Mouse (Mus musculus): Measurements from ENCODE around the gene Dkc1. TPM values are rescaled to one million over a fixed set of nuclear protein-coding genes. Genes with fewer than 3 reads are reported as not detected.

Gene Dkc1
- 126 TPM for polyA plus RNA-seq (2017; shearing (Covaris generic))

DNA sequence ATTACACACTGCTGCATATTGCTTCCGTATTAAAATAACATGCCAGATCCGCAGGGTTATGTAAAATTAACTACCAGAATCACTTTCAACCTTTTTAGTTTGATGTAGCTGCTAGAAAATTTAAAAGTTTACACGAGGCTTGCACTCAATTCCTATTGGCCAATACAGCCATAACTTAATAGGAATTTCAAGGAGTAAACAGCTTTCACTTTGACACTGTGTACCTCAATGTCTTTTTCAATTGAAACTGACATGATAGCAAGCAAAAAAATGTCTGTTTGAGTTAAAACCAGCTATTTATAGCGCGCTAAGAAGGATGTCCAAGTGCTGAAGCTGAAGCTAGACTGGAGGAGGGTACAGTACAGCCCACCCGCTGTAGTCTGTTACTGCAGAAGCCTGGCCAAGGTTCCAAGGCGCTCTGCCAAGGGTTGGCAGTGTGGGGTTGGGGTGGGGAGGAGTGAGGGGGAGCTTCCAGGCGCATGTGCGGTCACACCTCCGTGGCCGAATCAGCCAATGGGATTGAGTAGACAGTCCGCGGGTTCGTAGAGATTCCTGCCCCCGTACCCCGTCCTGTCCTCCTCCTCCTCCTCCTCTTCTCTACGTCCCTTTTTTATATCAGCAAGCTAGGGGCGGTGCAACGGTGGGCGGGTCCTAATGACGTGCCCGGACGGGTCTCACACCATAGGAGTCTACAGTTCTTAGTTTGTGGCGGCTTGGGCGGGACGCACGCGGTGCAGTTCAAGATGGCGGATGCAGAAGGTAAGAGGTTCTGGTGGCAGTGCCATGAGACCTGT, at the start of gene Dkc1:
Gene Dkc1, plus strand, starts transcription at position 486 of the 794 bp plus-strand sequence.

DNA sequence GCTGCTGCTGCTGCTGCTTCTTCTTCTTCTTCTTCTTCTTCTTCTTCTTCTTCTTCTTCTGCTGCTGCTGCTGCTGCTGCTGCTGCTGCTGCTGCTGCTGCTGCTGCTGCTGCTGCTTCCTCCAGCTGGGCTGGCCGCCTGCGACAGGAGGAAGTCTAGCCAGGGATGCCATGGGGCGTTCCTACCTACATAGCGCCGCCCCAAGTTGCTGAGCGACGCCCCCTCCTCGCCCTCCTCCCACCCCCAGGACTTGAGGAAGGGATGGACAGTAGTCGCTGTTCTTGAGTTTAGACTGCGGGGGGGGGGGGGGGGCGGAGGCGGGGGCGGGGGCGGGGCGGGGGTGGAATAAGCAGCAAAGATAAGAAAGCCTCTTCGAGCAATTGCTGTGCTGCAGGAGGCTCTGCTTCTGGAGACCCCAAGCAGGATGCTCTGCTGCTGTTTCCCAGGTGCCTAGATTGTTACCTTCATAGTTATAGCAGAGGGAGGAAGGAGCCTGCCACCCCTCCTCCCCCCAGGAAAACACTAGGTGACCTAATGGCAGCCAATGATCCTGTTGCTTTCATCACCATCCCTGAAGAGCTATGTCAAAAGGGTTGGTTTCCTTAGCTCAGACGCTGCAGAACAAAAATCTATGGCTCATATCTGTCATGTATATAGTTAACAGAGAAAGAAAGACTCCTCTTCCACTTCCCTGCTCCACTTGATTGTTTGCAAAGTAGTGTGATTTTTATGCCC, 10.7 kb upstream of the Dkc1 start, which contains the start of gene Gab3:
Gene Gab3, minus strand, starts transcription at position 685 of the 735 bp plus-strand sequence.

DNA sequence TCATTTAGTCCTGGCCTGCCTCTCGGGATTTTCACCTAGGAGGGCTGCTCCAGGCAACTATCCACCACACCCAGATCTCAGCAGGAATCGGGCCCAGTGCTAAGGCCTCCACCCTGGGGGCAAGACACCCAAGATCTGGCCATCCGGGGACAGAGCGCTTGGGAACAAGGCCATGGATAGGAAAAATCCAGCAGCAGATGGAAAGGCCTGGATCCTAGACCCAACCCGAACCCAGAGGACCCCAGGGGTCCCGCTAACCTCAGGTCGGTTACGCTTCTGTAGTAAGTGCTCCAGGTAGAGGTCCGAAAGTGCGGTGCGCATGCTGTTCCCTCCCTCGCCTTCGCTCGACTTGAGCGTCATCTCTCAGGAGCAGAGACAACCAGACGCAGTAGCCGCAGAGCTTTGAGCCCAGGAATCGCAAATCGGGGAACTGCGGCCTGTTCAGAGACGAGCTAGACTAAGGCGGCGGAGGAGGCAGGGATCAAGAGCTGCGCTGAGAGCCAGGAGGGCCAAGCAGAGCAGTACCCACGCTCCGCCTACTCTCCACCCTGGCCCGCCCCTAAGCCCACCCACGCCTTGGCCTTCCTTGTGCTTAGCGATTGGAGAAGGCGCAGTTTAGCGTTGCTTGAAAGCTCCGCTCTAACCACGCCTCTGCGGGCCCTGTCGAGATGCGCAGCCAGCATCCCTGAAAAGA, 35.0 kb downstream of the Dkc1 start, which contains the start of gene Mpp1:
Gene Mpp1, minus strand, starts transcription at position 550 of the 694 bp plus-strand sequence.

Other genes starting within 250 kb of the Dkc1 start
- gene Gab3, start 10.4 kb upstream of the Dkc1 start, polyA plus RNA-seq (2017; shearing (Covaris generic)), result 9.5 TPM
- gene Mpp1, start 35.2 kb downstream of the Dkc1 start, polyA plus RNA-seq (2017; shearing (Covaris generic)), result 144 TPM
- gene Smim9, start 67.9 kb downstream of the Dkc1 start, polyA plus RNA-seq (2017; shearing (Covaris generic)), result not detected